Mouse (Mus musculus) lung, embryonic 15.5 days (tissue): ENCODE data around the gene Chuk. TPM values are rescaled to one million over a fixed set of nuclear protein-coding genes. Genes with fewer than 3 reads are reported as not detected.
"Not testable (repeated sequence)": the region's sequence is repeated elsewhere in the genome, so short reads cannot be mapped to it uniquely, and the experiment has no call there.

Experiments
- ATAC-seq: fragments of 200-750 bp; cut with Nextera tagmentation; 2 replicates; pipeline ENCODE4 v1.8.0; 2017; ENCODE audit warnings: moderate number of reproducible peaks, borderline replicate concordance; ENCODE audit not compliant: low FRiP score, low TSS enrichment; ENCODE audit errors: extremely low read depth
- H3K27ac ChIP-seq: fragments of 300-500 bp; sonication (generic); 2 replicates; pipeline ENCODE4 v1.5.1; 2015; ENCODE audit warnings: moderate library complexity, mild to moderate bottlenecking, inconsistent platforms
- H3K27me3 ChIP-seq: fragments of 300-500 bp; sonication (generic); 2 replicates; pipeline ENCODE4 v1.6.1; 2015; ENCODE audit warnings: inconsistent platforms
- H3K36me3 ChIP-seq: fragments of 300-500 bp; sonication (generic); 2 replicates; pipeline ENCODE4 v1.6.1; 2015; ENCODE audit warnings: inconsistent platforms
- H3K4me1 ChIP-seq: fragments of 300-500 bp; sonication (generic); 2 replicates; pipeline ENCODE4 v1.6.1; 2015; ENCODE audit warnings: inconsistent platforms
- H3K4me2 ChIP-seq: fragments of 300-500 bp; sonication (generic); 2 replicates; pipeline ENCODE4 v1.6.1; 2015; ENCODE audit warnings: inconsistent platforms, mild to moderate bottlenecking, moderate library complexity
- H3K4me3 ChIP-seq: fragments of 300-500 bp; sonication (generic); 2 replicates; pipeline ENCODE4 v1.5.1; 2015; ENCODE audit warnings: mild to moderate bottlenecking, inconsistent platforms
- H3K9ac ChIP-seq: fragments of 300-500 bp; sonication (generic); 2 replicates; pipeline ENCODE4 v1.6.1; 2015; ENCODE audit warnings: inconsistent platforms
- H3K9me3 ChIP-seq: fragments of 300-500 bp; sonication (generic); 2 replicates; pipeline ENCODE4 v1.6.1; 2016; ENCODE audit warnings: inconsistent platforms
- WGBS: fragments of 180-500 bp; shearing (Covaris S2); methylation state at CpG from one replicate; pipeline ENCODE4 v1.1.7; 2015; 5-methylcytosine and 5-hydroxymethylcytosine counted together
- polyA plus RNA-seq: library from polyadenylated mRNA; unstranded; fragments of >200 nt; fragmentation: Nextera tagmentation; extraction: Ambion mirVana; gene quantifications from 2 replicates; pipeline ENCODE4 v1.2.1, GENCODE M21; 2015

Chuk gene
- polyA plus RNA-seq, 1 experiment from 2014 or later, result 40.8 TPM

DNA sequence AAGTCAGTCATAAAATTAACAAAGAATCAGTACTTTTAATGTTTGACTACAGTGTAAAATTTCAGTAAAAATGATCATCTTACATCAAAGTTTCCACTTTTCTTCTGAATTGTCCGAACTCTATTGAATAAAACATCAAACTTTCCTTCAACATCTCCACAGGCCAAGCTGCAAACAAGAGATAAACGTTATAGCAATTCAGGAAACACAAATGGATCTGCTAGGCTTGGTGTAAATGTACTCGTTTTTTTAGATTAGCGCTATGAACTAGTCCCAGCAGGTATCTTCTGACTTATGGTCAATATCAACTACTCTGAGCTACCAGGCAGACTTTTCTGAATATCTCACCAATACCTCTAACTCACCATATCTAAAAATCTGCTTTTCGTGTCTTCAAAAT lies 25.6 kb upstream of the Chuk start:
- Histone ChIP-seq H3K9ac (no peak overlapping the region), H3K27ac (no peak overlapping the region), H3K36me3 (peaks cover 39% of the 10 kb centered on the region), H3K4me2 (no peak overlapping the region), H3K4me1 (peaks cover 12% of the 10 kb centered on the region), H3K9me3 (no peaks in the 10 kb centered on the region), H3K4me3 (no peak overlapping the region), H3K27me3 (no peaks in the 10 kb centered on the region)
- no peak for ATAC-seq
- 87% methylated on average over 5 of the region's 5 CpGs for WGBS

DNA sequence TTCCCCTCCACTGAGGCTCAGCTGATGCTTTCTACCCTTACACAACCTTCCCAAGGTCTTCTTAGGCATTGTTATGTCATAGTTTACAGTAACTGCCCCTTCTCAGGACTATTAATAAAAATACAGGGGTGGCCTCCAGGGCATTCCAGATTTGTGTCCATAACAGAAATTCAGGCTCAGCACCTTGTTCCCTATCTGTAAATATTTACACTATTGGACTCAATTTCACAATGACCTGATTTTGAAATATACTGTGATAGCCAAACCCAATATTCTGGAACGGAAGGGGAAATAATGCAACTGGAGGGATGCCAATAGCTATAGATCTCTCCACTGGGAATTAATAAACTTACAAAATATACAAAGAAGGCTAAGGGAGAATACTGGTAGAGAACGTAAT lies 21.3 kb upstream of the Chuk start:
- H3K9ac ChIP-seq, result no peak overlapping the region
- no peak for ATAC-seq
- H3K27me3 ChIP-seq, result no peaks in the 10 kb centered on the region
- WGBS, result 58% methylated on average over 2 of the region's 2 CpGs
- H3K4me2 ChIP-seq, result no peak overlapping the region
- no peaks in the 10 kb centered on the region for H3K4me1 ChIP-seq
- H3K9me3 ChIP-seq, result no peaks in the 10 kb centered on the region
- peaks cover 73% of the 10 kb centered on the region for H3K36me3 ChIP-seq
- H3K4me3 ChIP-seq, result no peak overlapping the region
- no peak overlapping the region for H3K27ac ChIP-seq

GRCm38 (mm10) chr19:44127729-44128497 lies 20.6 kb upstream of the Chuk start:
- no peak for ATAC-seq
- H3K27ac ChIP-seq, result no peak overlapping the region
- peaks cover 77% of the 10 kb centered on the region for H3K36me3 ChIP-seq
- no peaks in the 10 kb centered on the region for H3K4me1 ChIP-seq
- WGBS, result 89% methylated on average over 10 of the region's 10 CpGs
- H3K27me3 ChIP-seq, result no peaks in the 10 kb centered on the region
- H3K4me2 ChIP-seq, result no peak overlapping the region
- H3K4me3 ChIP-seq, result no peak overlapping the region
- no peak overlapping the region for H3K9ac ChIP-seq
- H3K9me3 ChIP-seq, result no peaks in the 10 kb centered on the region

GRCm38 (mm10) chr19:44121137-44121536 lies 13.9 kb upstream of the Chuk start:
- Histone ChIP-seq H3K4me3 (no peak overlapping the region), H3K4me2 (no peak overlapping the region), H3K9ac (no peak overlapping the region), H3K27ac (no peak overlapping the region), H3K4me1 (no peaks in the 10 kb centered on the region), H3K36me3 (peaks cover 81% of the 10 kb centered on the region), H3K9me3 (no peaks in the 10 kb centered on the region), H3K27me3 (no peaks in the 10 kb centered on the region)
- ATAC-seq, result no peak
- WGBS, result 90% methylated on average over 7 of the region's 7 CpGs

DNA sequence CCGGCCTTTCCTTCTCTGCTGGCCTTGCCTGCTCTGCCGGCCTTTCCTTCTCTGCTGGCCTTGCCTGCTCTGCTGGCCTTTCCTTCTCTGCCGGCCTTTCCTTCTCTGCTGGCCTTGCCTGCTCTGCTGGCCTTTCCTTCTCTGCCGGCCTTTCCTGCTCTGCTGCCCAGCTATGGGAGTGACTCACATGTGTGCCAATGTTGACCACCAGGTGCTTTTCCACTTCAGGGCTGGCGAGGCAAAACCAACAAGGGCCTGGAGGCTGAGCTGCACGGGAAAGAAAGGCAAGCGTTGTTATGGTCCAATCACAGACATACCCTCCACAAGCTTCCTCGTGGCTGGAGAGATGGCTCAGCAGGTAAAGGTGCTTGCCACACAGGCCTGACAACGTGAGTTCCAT lies 13.4 kb upstream of the Chuk start:
- H3K27me3 ChIP-seq, H3K4me3 ChIP-seq, H3K9ac ChIP-seq, H3K9me3 ChIP-seq, ATAC-seq, H3K4me1 ChIP-seq, H3K27ac ChIP-seq, H3K4me2 ChIP-seq: not testable (repeated sequence)
- 86% methylated on average over 9 of the region's 9 CpGs for WGBS
- H3K36me3 ChIP-seq, result peaks cover 84% of the 10 kb centered on the region

DNA sequence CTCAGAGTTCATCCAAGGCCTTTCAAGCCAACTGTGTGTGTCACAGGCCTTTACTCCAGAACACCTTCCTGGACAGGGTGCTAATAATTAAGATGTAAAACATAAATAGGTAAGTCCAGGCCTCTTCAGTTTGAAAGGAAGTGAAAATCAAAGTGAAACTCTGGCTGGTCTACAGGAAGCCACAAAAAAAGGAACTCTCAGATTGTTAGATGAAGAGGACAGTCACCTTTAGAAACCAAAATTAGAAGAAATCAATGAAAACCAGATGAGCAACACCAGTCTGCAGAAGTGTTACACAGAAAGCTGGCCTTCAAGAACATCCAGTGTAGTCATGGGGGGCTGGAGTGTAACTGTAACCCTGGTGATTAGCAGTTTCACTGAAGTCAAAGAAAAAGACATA lies 10.5 kb upstream of the Chuk start:
- peaks cover 81% of the 10 kb centered on the region for H3K36me3 ChIP-seq
- no peaks in the 10 kb centered on the region for H3K9me3 ChIP-seq
- no peak overlapping the region for H3K9ac ChIP-seq
- no peak overlapping the region for H3K4me2 ChIP-seq
- no peaks in the 10 kb centered on the region for H3K4me1 ChIP-seq
- H3K27me3 ChIP-seq, result no peaks in the 10 kb centered on the region
- H3K4me3 ChIP-seq, result no peak overlapping the region
- H3K27ac ChIP-seq, result no peak overlapping the region
- no peak for ATAC-seq

GRCm38 (mm10) chr19:44111706-44112105 lies 4.4 kb upstream of the Chuk start:
- peaks cover 54% of the 10 kb centered on the region for H3K36me3 ChIP-seq

DNA sequence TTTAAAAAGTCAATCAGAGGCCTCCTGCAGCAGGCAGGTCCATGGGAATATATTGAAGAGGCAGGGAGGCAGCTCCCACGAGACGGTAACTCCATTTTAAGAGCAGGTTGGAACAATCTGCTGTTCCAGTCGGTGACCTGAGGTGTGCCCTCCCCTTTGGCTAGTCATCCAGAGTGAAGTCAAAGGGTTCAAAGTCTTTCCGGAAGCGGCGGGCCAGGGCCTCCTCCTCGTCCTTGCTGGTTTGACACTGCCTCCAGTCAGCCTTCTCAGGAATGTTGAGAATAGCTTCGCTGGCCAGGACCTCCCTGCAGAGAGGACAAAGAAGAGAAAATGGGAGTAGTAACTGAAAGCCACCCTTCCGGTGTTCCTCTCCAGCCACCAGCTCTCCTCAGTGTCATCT lies 3.1 kb upstream of the Chuk start:
- no peak overlapping the region for H3K27ac ChIP-seq
- no peak overlapping the region for H3K4me2 ChIP-seq
- ATAC-seq, result no peak
- peaks cover 12% of the 10 kb centered on the region for H3K4me1 ChIP-seq
- no peak overlapping the region for H3K9ac ChIP-seq
- 92% methylated on average over 9 of the region's 9 CpGs for WGBS
- H3K9me3 ChIP-seq, result no peaks in the 10 kb centered on the region
- H3K27me3 ChIP-seq, result no peaks in the 10 kb centered on the region
- H3K36me3 ChIP-seq, result peaks cover 45% of the 10 kb centered on the region
- no peak overlapping the region for H3K4me3 ChIP-seq

More at GRCm38 (mm10) chr19:44111706-44112105, 4.4 kb upstream of the Chuk start:
- 65% methylated on average over 7 of the region's 7 CpGs for WGBS
- no peak overlapping the region for H3K27ac ChIP-seq
- H3K27me3 ChIP-seq, result no peaks in the 10 kb centered on the region
- ATAC-seq, result no peak
- peaks cover 7% of the 10 kb centered on the region for H3K4me1 ChIP-seq
- H3K9me3 ChIP-seq, result no peaks in the 10 kb centered on the region
- H3K9ac ChIP-seq, result no peak overlapping the region
- H3K4me2 ChIP-seq, result no peak overlapping the region
- no peak overlapping the region for H3K4me3 ChIP-seq

DNA sequence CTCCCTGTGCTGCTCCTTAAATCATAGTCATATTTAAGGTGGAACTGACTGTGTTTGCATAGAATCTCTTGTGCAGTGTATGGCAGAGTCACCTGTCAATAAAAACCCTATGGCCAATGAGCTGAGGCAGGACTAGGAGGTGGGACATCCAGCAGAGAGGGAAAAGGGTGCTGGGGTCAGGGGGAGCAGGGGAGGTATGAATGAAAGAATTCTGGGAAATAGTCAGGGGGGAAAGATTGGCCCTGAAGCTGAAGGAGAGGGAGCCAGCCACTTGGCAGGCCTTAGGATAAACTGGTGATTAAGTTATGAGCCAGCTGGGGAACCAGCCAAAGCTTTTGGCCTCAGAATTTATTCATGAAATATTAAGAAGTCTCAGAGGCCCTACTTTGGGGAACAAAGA lies 1.7 kb upstream of the Chuk start:
- Histone ChIP-seq H3K4me2 (no peak overlapping the region), H3K27ac (no peak overlapping the region), H3K36me3 (peaks cover 36% of the 10 kb centered on the region), H3K27me3 (no peaks in the 10 kb centered on the region), H3K4me1 (peaks cover 12% of the 10 kb centered on the region), H3K9ac (no peak overlapping the region), H3K4me3 (no peak overlapping the region), H3K9me3 (no peaks in the 10 kb centered on the region)
- no peak for ATAC-seq

DNA sequence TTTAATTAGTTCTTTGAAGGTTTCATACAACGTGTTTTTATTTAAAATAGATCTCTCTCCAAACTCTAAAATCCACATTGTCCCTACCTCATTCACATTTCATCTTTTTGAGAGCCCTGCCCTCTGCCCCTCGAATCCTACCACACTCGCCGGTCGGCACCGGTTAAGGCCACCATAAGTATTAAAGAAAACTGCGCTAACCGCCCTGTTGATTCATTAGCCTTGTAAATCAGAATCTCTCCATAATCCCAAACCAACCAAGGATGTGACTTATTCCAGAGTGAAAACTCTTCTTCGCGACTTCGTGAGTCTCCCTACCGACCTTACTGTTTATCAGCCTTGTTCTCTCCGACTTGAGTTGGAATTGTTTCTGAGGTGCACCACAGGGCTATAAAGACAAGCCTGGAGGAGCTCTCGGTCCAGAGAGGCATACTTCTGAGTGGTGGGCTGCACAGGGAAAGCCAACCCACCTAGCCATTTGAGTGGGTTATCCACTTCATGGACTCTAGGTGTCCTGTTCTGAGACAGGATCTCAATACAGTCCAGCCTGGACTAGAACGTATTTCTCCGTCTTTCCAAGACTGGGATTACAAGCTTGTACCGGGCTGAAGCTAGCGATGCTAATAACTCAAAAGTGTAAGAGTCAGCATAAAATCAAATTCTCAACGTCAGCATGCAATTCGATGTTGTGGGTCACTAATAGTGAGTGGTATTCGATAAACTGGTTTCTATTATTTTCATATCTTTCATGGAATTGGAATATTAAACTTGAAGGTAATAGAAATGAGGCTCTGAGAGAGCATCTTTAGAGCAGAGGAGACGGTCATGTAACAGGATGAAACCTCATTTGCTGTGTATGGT lies 611 bp upstream of the Chuk start:
- Histone ChIP-seq H3K4me3 (peak overlapping the region; percentile 99), H3K27me3 (no peaks in the 10 kb centered on the region), H3K4me2 (peak overlapping the region; percentile 80), H3K27ac (0 out of 2 replicates have a peak overlapping the region, but pooled peaks have one; percentile 6), H3K9me3 (no peaks in the 10 kb centered on the region), H3K36me3 (peaks cover 25% of the 10 kb centered on the region), H3K9ac (peak overlapping the region; percentile 94), H3K4me1 (peaks cover 12% of the 10 kb centered on the region)
- WGBS, result 28% methylated on average over 22 of the region's 22 CpGs
- ATAC-seq, result peak; percentile 27; the same call in 1 of the 2 replicates

DNA sequence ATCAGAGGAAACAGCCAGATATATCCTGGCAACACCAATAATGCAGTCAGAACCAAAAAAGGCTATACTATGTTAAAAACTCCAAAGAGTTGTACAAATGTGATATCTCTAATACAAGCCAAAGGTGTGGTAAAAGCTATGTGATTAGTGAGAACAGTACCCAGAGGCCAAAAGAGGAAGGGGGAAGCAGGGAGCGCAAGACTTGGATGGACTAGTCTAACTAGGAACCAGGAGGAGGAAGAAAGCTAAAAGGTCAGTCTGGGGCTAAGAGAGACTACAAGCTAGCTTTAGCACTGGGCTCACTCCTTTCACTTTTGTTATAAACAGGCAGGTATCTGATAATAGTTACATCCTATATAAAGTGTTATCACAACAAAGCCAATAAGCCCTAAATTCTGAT lies 2.9 kb downstream of the Chuk start:
- no peak for ATAC-seq
- H3K4me1 ChIP-seq, result peaks cover 12% of the 10 kb centered on the region
- no peak overlapping the region for H3K27ac ChIP-seq
- H3K9ac ChIP-seq, result no peak overlapping the region
- no peaks in the 10 kb centered on the region for H3K9me3 ChIP-seq
- peaks cover 12% of the 10 kb centered on the region for H3K36me3 ChIP-seq
- WGBS, result 96% methylated on average over 1 of the region's 1 CpGs
- no peak overlapping the region for H3K4me2 ChIP-seq
- no peak overlapping the region for H3K4me3 ChIP-seq
- no peaks in the 10 kb centered on the region for H3K27me3 ChIP-seq

DNA sequence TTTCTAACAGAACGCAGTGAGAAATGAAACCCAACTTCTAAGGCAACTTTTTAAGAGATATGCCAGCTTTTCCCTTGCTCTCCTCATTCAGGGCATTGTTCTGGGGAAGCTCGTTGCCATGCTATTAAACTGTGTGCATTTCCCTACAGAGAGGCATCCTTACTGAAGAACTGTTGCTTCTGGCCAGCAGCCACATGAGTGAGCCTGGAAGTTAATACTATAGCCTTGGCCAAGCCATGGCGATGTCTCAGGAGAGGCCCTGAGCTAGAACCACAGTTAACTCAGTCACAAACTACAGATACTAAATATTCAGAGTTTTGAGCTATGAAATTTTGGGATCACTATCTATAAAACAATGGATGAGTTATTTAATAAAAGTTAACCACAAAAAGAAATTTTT lies 4.3 kb downstream of the Chuk start:
- Histone ChIP-seq H3K36me3 (peaks cover 17% of the 10 kb centered on the region), H3K9ac (no peak overlapping the region), H3K4me3 (no peak overlapping the region), H3K4me2 (no peak overlapping the region), H3K27ac (no peak overlapping the region), H3K4me1 (peaks cover 10% of the 10 kb centered on the region), H3K27me3 (no peaks in the 10 kb centered on the region), H3K9me3 (no peaks in the 10 kb centered on the region)
- 77% methylated on average over 3 of the region's 3 CpGs for WGBS
- ATAC-seq, result no peak
